Mouse (Mus musculus) CD4-positive helper T cell, adult 2 months (primary cell): ENCODE data around the gene Lpin3.

ENCODE experiments used
- DNase-seq: peaks from one replicate; pipeline ENCODE4 v3.0.0-alpha.2; 2012; ENCODE audit warnings: low read depth, missing footprints, low spot score

Lpin3 gene

DNA sequence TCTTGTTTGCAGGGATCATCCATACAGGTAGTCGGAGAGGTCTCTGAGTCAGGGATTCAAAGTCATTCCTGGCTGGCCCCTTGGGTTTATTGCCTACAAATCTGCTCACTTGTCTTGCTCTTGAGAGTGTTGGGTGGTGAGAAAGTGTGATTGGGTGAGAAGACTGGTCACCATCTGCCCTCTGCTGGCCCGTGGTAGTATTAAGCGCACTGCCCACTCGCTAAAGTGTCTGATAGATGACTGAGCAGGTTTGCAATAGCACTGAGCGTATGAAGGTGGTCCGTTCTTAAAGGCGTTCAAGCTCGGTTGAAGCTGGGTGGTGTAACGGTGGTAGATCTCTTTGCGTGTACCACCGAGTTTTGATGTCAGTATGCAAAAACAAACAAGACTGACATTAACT lies 6.8 kb downstream of the Lpin3 start:
- peak; percentile 68 for DNase-seq

DNA sequence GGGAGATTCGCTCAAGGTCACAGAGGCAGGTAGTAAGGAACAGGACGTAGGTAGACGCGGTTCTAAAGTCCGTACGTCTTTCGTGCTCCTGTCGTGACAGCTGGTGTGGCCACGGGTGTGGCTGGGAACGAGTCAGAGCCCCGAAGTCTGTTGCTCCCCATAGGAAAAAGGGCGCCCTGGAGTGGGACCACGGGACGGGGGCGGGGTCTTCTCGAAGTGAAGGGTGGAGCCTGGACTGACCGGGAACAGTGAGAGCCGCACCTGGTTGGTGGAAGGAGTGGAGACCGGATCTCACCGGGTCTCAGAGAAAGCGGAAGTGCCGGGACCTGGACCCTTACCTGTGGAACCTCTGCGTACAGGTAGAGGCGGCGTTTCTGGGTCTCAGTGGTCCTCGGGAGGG lies 7.4 kb downstream of the Lpin3 start:
- DNase-seq, result peak; percentile 50

DNA sequence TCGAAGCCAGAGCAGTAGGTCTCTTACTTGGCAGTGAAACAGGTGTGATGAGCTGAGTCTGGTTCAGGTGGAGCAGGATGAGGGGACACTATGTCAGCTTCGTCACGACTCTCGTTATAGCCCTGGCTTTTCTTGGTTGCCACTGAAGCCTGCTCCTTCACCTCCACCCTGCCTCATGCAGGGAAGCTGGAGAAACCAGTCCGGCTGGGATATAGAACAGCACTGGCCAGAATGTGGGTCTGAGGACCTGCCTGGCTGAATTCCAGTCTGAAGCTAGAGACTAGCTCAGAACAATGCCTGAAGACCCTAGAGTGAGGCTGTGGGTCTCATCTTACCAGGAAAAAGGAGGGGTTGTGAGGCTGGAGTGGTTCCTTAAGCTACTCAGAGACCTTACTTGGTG lies 10.6 kb downstream of the Lpin3 start:
- no peak for DNase-seq

DNA sequence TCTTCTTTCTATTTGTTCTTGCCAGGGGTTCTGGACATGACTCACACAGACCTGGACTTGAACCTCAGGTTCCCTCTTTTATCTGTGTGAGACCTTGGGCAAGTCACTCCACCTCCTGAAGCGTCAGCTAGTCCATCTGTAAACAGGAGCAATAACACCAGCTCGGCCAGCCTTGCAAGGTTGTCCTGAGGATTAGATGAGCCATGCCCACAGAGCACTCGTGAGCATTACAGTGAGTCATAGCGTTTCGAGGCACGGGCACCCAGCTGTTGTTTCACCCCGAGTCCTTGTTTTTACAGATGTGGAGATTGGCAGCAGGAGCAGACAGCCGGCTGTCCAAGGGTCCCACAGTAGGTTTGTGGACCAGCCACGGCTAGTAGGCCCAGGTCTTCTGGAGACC lies 11.2 kb downstream of the Lpin3 start:
- DNase-seq, result no peak

DNA sequence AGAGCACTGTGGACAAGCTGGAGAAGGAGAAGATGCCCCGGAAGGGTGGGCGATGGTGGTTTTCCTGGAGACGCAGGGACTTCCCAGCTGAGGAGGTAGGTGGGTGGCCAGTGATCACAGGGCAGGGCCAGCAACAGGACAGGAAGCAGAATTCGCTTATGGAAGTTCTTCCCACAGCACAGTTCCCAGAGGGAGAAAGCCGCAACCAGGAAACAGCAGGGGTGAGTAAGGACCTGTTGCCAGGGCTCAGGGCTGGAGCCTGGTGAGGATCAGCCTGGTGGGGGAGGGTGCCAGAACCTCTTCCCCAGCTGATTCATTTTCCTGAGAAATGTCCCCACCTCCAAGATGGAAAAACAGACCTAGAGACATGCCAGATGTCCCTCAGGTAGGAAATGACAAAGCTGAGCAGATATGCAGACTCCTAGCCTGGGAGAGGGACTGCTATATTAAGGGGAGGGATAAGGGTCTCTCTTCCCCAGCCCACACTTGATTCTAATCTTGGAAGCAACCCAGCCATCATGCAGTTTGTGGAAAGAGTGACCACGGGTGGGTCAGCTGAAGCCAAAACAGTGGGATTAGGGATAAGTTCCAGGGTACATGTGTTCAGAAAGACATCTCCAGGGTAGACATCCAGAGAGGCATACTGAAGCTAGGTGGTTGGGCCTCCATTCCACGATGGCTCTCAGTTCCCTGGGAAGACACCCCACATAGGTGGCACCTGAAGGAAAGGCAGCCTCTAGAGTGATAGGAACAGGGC lies 21.4 kb downstream of the Lpin3 start:
- DNase-seq, result no peak

DNA sequence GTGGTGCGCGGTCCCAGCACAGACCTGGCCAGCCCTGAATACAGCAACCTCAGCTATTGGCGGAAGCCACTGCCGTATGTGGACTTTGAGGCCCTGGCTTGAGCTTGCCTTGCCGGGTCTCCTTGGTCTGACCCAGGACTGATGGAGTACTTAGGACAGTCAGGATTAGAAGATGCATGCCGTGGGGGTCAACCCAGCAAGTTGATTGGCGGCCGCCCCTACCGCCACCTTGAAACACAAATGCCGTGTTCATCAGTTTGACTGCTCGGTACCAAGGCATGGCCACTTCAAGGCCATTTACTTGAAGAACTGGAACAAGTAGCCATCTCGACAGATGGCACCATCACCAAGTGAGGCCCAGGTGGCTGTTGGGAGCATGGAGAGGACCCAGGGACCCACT lies 24.8 kb downstream of the Lpin3 start:
- no peak for DNase-seq

DNA sequence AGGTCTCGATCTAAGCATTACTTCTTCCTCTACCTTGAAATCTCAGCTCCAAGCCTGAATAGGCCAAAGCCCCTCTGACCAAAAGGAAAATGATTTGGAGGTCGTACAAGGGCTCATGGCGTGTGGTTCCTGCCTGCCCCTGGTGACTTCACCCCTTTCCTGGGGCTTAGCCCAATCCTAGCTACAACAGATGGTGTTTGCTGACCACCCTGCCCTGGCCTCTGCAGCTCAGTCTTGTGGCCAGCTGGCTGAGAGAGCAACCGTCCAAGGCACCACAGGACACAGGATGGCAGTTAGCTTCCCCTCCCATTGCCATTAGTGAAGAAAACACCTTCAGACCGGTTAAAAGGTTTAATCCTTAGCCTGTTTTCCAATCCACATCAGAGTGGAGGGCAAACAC lies 25.6 kb downstream of the Lpin3 start:
- DNase-seq, result no peak

DNA sequence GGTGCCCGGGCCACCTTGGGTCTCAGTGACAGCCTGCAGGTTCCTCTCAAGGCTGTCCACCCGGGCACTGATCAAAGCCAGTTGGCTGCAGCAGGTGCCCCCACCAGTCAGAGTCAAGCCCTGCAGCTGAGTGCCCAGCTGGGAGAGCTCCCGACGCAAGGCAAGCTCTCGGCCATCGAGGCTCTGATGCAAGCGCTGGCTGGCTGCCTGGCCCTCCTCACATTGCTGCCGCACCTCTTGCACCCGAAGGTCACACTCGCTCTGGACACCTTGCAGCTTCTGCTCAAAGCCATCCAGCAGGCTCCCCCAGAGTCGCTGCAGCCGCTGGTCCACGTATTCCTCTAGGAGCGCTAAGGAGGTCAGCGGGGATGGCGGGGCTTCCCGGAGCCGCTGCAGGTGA lies 28.1 kb downstream of the Lpin3 start:
- DNase-seq, result no peak

DNA sequence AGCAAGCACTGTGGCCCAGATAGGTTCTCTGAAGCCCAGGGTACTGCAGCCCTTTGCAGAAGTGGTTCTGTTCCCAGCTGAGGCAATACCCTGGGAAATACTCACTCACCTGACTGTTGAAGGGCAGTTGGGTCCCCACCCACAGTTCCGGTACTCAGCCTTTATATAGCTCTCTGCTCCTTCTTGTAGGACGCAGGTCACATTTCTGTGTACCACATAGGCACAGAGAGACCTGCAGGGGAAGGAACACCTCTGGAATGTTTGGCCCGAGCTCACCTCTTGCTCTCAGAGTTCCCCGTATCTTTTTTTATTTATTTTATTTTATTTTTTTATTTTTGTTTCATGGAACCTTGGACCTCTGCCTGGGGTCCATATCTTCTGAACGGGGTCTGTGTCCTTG lies 30.2 kb downstream of the Lpin3 start:
- no peak for DNase-seq

DNA sequence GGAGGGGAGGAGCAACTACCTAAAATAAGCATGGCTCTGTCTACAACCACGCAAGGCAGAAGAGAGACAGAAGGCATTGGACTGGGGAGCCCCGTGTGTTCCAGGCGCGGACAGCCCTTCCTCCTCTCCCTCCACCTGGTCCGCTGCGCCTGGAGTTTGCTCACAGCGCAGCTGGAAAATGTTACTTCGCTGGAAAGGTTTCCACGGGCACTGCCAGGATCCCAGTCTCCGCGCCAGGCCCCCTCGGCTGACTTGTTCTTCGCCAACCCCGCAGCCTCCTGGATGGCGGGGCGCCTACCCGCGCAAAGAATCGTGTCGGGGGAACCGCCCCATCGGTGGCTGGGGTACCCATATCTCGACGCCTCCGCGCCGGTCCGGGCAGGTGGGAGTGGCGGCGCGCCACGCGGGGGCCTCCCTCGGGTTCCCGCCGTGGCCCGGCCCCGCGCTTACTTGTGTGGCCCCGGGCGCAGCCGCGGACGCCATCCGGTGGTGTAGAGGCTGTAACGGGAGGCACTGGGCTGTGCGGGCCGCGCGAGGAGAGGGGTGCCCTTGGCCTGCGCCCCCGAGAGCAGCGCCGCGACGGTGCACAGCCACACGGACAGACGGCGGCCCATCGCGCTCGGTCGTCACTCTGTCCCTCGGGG lies 31.2 kb downstream of the Lpin3 start:
- no peak for DNase-seq

DNA sequence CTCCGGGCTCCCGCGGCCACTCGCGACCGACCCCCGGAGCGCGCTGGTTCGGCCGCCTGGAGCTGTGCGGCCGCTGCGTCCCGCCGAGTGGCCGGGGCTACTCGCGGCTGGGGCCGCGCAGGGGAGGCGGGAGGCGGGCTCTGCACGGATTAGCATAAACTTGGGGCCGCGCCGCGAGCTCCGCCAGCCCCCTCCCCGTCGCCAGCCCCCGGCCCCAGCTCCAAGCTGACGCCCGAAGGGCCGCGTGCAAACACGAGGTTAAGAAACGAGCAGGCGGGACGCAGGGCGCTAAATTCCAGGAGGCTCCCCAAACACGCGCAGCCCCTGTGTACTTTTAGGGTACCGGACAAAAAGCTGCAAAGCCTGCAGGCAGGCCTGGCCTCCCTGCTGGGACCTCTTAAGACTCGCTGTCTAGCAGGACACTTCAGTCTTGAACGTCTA lies 31.8 kb downstream of the Lpin3 start, which contains the start of gene Emilin3:
Emilin3 (minus strand) TSS at position 98 of the 441 bp plus-strand sequence.
- DNase-seq, result no peak

DNA sequence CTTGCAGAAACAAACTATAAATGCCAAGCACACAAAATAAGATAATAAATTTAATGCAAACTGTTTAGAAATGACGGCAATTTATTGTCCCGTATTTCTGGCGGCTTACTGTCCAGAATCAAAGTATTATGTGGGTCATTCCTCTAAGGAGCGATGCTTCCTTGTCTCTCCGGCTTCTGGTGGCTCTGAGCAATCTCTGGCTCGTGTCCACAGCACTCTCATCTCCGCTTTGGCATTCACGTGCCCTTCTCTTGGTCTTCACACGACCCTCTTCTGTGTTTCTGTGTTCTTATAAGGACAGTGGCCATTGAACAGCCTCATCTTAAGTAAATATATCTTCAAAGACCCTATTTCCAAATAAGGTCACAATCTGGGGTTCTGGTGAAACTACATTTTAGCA lies 34.2 kb downstream of the Lpin3 start:
- no peak for DNase-seq

DNA sequence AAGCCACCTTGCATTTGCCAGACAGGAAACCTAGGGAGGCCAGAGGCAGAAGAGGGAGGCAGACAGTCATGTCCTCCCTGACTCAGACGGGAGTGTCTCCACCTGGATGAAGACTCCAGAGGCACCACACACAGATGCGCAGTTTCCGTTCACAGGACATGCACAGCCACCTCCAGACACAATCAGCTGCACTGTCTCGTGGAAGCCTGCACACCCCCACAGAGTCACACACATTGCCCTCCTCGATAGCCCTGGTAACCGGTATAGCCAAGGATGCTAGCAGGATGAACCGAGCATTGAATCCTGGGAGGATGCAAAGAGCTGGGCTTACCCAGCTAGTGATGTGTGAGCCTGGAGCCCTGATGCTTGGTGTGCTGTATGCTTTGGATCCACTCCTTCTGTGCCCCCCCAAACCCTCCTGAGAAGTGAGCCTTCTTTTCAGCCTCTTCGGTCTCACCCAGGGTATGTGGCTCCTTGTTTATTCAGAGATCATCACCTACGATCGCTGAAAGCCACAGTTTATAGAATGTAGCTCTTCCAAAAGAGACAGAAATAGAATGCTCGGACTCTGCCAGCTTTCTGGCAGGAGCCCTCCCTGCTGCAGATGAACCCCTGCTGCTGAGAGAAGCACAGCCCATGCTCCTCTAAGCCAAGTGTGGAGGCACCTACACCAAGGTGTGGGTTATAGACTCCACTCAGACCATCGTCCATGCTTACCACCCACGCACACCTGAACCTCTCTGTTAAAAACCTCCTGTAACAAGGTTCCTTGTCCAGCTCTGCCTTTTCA lies 35.5 kb downstream of the Lpin3 start:
- no peak for DNase-seq

DNA sequence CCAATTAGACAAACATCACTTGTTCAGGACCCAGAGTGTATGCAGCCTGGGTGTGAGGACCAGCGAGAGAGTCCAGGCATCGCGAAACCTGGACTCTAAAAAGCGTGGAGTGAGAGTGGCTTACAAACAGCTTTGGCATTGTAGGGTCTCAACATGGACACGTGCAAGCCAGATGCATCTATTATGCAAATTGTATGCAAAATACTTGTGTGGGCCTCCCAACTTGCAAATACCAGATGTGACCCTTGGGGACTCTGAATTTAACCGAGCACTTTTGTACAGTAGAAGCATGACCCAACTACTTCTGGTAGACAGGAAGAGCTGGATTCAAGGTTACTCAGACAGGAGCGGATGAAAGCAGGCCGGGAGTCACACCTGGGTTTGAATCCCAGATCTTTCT lies 36.2 kb downstream of the Lpin3 start:
- no peak for DNase-seq

DNA sequence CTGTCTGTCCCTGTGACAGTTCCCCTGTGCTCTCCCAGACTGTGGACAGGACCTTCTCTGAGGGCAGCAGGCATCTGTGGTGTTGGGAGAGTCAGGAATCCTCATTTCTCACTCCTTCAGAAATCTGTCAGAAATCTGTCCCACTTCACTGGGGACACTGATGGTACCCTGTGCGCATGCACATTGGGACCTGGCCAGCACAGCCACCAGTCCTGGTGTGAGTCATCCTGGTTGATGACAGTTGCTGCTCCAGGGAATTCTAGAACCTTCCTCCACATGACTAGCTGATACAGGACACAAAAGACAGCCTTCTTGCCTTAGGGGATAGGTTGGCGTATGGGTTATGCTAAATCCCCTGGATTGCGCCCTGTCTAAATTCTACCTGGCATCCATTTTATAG lies 36.8 kb downstream of the Lpin3 start:
- DNase-seq, result no peak

DNA sequence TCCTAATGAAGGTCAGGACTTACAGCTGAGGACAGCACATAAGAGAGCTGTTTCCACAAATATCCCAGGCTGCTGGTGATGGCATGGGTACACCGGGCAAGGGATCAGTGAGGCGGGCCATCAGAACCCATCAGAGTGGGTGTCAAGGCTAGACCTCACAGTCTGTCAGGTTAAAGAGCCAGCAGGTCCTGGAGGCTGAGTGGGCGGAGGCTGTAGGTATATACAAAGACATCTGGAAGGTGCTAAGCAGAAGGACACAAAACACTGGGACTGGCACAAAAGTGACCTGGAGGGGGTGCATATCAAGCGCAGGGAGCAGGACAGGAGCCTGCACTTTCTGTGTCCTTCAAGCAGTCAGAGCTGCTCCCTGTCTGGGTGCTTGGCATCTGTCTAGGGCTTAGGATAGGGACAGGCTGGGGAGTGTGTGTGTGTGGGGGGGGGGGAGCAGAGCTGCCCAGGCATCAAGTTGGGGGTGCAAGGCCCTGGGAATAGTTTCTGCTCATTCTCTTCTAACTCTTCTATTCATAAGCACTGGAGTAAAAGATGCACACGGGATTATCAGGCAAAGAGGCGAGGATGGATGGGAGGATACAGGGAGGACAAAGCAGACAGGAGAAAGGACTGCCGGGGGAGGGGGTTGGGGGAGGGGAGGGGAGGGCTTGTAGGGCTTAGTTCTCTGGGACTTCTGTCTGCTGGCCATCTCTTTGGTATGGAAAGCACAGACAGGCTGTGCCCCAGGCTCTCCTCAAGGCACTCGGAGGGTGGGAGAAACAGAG lies 37.9 kb downstream of the Lpin3 start:
- DNase-seq, result no peak

DNA sequence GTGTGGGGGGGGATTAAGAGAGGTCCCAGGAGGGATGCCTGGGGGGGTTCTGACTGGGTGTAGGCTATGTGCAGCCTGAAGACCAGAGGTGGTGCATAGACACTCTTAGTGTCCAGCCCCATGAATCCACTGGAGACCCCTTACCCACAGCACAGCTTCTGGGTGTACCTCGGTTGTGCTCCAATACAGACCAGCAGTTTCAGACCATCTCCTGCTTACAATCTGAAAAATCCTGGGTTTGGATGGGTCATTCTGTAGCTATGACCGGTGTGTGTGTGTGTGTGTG lies 38.4 kb downstream of the Lpin3 start:
- DNase-seq, result no peak

DNA sequence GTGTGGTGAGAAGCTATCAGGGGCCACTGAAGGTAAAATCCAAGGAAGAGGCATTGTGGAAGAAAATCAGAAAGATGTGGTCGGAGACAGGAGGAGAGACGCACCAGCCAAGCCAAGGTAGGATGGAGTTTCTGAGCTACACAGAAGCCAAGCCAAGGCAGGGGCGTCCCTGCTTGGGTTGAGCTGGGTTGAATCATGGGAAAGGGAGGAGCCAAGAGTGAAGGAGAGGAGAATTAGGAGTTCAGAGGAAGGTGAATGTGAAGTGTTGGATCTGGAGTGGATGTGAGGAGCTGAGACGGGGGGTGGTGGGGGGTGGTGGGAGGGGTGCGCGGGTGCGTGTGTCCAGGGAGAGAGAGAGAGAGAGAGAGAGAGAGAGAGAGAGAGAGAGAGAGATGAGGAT lies 40.8 kb downstream of the Lpin3 start:
- DNase-seq, result no peak

DNA sequence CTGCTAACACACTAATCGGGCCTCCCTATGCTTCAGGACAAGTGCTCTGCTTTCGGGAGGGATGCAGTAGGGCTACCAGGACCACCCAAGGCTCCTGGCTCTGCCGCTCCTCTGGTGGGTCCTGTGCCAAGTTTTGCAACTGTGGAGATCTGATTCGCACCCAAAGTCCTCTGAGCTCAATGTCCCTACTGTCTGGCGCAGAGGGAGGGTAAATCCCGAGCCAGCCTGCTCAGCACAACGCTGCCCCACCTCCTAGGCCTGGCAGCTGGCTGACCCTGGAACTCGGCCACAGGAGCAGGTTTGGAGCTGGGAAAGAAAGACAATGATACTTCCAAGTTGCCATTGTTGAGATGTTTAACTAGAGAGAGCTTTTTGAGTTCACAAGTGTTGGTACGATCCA lies 44.7 kb downstream of the Lpin3 start:
- no peak for DNase-seq

DNA sequence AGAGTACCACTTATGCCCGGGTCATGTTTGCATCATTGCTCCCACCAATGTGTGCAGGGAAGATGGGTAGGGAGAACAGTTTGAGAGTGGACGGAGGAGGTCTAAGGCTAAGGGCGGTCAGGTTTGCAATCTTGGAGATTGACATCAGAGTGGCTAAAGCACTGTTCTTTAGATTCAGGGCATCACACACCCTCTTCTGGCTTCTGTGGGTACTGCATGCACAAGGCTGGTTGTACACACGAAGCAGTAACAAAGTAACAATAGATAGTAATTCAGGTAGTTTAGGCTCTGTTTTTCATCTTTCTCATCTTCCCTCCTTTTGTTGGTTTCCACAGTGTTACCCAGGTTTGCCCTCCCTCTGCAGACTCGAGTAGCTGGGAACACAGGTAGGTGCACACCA lies 50.9 kb downstream of the Lpin3 start:
- DNase-seq, result no peak

DNA sequence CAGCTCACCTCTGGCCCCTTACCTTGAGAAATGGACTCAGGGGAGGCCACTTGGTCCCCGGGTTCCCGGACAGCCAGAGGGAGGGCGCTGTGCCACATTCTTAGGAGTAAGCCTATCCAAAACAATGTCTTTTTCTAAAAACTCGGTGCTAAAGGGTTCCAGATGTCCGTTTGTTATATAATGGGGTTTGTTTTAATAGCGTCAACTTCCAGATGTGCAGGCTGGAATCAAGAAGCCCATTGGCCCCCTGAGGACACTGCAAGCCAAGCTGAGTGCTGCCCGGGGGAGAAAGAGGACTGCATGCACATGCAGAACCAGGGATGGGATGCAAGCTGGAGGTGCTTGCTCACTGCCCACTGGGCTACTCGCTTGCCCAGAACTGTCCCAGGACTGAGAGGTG lies 51.9 kb downstream of the Lpin3 start:
- DNase-seq, result no peak

DNA sequence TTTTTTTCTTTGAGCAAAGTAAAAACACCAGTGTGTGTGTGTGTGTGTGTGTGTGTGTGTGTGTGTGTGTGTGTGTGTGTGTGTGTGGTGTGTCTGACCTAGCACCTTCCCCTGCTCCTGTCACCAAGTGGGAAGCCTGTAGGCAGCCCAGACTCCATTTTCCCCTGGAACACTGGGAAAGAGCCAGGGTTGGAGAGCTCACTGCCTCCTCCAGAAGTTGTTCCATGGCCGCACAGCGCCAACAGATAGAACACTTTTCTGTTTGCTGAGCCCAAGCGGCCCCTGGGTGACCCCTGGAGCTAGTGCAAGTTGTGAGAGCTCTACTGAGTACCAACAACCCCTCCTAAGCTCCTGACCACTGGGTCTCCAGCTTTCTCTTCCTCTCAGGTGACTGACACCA lies 52.5 kb downstream of the Lpin3 start:
- no peak for DNase-seq
